Mouse (Mus musculus): ENCODE measurements at regions not wholly inside any gene's neighbourhood (a gene's known extent, or its start where the extent isn't known, plus 50 kb on each side); places are given as distances from the start of the nearest gene placed in this dataset.

GRCm38 (mm10) chr6:81660478-81661395, 262.7 kb upstream of the Gcfc2 start:
- no peaks in the 10 kb centered on the region for H3K27me3 ChIP-seq
- H3K9me3 ChIP-seq, result no peaks in the 10 kb centered on the region
- ATAC-seq (ENCODE audit: low read depth), result peak; percentile 88
- no peak overlapping the region for H3K9ac ChIP-seq
- 33% methylated on average over 17 of the region's 17 CpGs for WGBS
- H3K4me1 ChIP-seq (replicated peaks), result peaks cover 7% of the 10 kb centered on the region; the same call in 1 of the 2 replicates
- no peaks in the 10 kb centered on the region for H3K36me3 ChIP-seq
- H3K4me3 ChIP-seq, result no peak overlapping the region
- peak overlapping the region; percentile 32 for H3K4me2 ChIP-seq
- peak overlapping the region; percentile 69 for H3K27ac ChIP-seq (replicated peaks)

- no peak overlapping the region for H3K4me2 ChIP-seq
- H3K36me3 ChIP-seq, result no peaks in the 10 kb centered on the region
- no peak overlapping the region for H3K9ac ChIP-seq
- no peak overlapping the region for H3K27ac ChIP-seq (replicated peaks)
- H3K9me3 ChIP-seq, result no peaks in the 10 kb centered on the region
- no peak for ATAC-seq (ENCODE audit: low read depth)
- H3K4me3 ChIP-seq, result no peak overlapping the region
- no peaks in the 10 kb centered on the region for H3K27me3 ChIP-seq
- 64% methylated on average over 1 of the region's 1 CpGs for whole genome bisulfite sequencing
- H3K4me1 ChIP-seq (replicated peaks), result 0 out of 2 replicates have a peak, but pooled peaks cover 3% of the 10 kb centered on the region
Measured at GRCm38 (mm10) chr6:81668944-81669343, 254.5 kb upstream of the Gcfc2 start.

DNA sequence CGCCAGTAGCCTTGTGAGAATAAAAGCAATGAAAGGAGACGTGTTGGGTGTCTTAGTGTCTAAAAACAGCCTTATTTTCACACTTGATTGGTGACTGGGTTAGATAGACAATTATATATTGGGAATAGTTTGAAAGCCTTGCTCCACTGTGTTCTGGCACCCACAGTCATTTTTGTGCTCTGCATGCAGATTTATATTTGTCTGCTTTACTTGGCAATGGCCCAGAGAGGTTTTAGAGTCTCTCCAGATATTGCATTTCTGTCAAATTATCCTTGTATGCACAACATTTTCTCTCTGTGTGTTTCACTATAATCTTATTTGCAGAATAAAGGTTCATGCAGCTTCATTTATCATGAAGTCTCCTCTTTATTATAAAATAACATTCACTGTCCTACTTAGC, 250.2 kb upstream of the Gcfc2 start:
- no peaks in the 10 kb centered on the region for H3K36me3 ChIP-seq
- 0 out of 2 replicates have a peak, but pooled peaks cover 3% of the 10 kb centered on the region for H3K4me1 ChIP-seq (replicated peaks)
- ATAC-seq (ENCODE audit: low read depth), result no peak
- H3K4me2 ChIP-seq, result no peak overlapping the region
- H3K27me3 ChIP-seq, result no peaks in the 10 kb centered on the region
- 72% methylated on average over 2 of the region's 2 CpGs for WGBS
- H3K9ac ChIP-seq, result no peak overlapping the region
- H3K27ac ChIP-seq (replicated peaks), result no peak overlapping the region
- no peak overlapping the region for H3K4me3 ChIP-seq
- H3K9me3 ChIP-seq, result no peaks in the 10 kb centered on the region

GRCm38 (mm10) chr6:81697284-81697683, 226.2 kb upstream of the Gcfc2 start:
- H3K27me3 ChIP-seq, result no peaks in the 10 kb centered on the region
- ATAC-seq (ENCODE audit: low read depth), result no peak
- H3K4me2 ChIP-seq, result no peak overlapping the region
- WGBS, result 54% methylated on average over 7 of the region's 7 CpGs
- H3K36me3 ChIP-seq, result no peaks in the 10 kb centered on the region
- H3K9ac ChIP-seq, result no peak overlapping the region
- H3K27ac ChIP-seq (replicated peaks), result no peak overlapping the region
- no peak overlapping the region for H3K4me3 ChIP-seq
- H3K4me1 ChIP-seq (replicated peaks), result no peaks in the 10 kb centered on the region
- no peaks in the 10 kb centered on the region for H3K9me3 ChIP-seq

GRCm38 (mm10) chr6:81698173-81698572, 225.3 kb upstream of the Gcfc2 start:
- Histone ChIP-seq H3K27me3 (no peaks in the 10 kb centered on the region), H3K27ac (replicated peaks) (no peak overlapping the region), H3K9me3 (no peaks in the 10 kb centered on the region), H3K36me3 (no peaks in the 10 kb centered on the region), H3K4me3 (no peak overlapping the region), H3K4me1 (replicated peaks) (no peaks in the 10 kb centered on the region), H3K4me2 (no peak overlapping the region), H3K9ac (no peak overlapping the region)
- no peak for ATAC-seq (ENCODE audit: low read depth)
- WGBS, result 94% methylated on average over 3 of the region's 3 CpGs

DNA sequence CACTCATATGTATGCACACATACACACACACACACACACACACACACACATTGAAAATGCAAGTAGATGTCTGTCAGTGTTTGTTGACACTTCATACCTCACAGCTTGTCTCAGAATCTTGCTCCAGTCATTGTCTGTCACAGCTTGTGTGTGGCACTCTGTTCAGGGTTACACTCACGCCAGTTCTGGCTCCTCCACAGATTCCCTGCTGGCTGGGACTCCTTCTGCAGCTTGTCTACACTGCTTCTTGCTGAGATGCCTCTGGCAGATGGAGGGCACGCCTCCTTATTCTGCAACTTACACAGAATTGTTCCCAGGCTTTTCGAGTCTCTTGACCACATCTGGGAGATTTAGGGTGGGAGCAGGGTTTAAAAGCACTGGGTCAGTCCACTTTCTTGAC, 208.6 kb upstream of the Gcfc2 start:
- H3K27me3 ChIP-seq, result no peaks in the 10 kb centered on the region
- no peak overlapping the region for H3K4me2 ChIP-seq
- 0 out of 2 replicates have a peak, but pooled peaks cover 6% of the 10 kb centered on the region for H3K4me1 ChIP-seq (replicated peaks)
- H3K4me3 ChIP-seq, result no peak overlapping the region
- 50% methylated on average over 3 of the region's 3 CpGs for WGBS
- H3K27ac ChIP-seq (replicated peaks), result no peak overlapping the region
- ATAC-seq (ENCODE audit: low read depth), result no peak
- H3K9ac ChIP-seq, result no peak overlapping the region
- no peaks in the 10 kb centered on the region for H3K36me3 ChIP-seq
- H3K9me3 ChIP-seq, result no peaks in the 10 kb centered on the region

- H3K36me3 ChIP-seq, result no peaks in the 10 kb centered on the region
- no peak overlapping the region for H3K4me3 ChIP-seq
- H3K27me3 ChIP-seq, result no peaks in the 10 kb centered on the region
- H3K9me3 ChIP-seq, result no peaks in the 10 kb centered on the region
- H3K4me1 ChIP-seq (replicated peaks), result 0 out of 2 replicates have a peak, but pooled peaks cover 6% of the 10 kb centered on the region
- no peak overlapping the region for H3K27ac ChIP-seq (replicated peaks)
- H3K4me2 ChIP-seq, result no peak overlapping the region
- 77% methylated on average over 5 of the region's 5 CpGs for WGBS
- no peak for ATAC-seq (ENCODE audit: low read depth)
- no peak overlapping the region for H3K9ac ChIP-seq
Measured at GRCm38 (mm10) chr6:81716371-81716770, 207.1 kb upstream of the Gcfc2 start.

- WGBS, result 24% methylated on average over 4 of the region's 4 CpGs
- H3K27me3 ChIP-seq, result no peaks in the 10 kb centered on the region
- H3K4me2 ChIP-seq, result no peak overlapping the region
- no peak overlapping the region for H3K9ac ChIP-seq
- no peak overlapping the region for H3K27ac ChIP-seq (replicated peaks)
- H3K4me1 ChIP-seq (replicated peaks), result 0 out of 2 replicates have a peak, but pooled peaks cover 9% of the 10 kb centered on the region
- no peak overlapping the region for H3K4me3 ChIP-seq
- no peaks in the 10 kb centered on the region for H3K36me3 ChIP-seq
- H3K9me3 ChIP-seq, result no peaks in the 10 kb centered on the region
- ATAC-seq (ENCODE audit: low read depth), result peak; percentile 78
Measured at GRCm38 (mm10) chr6:81724601-81725545, 198.6 kb upstream of the Gcfc2 start.

DNA sequence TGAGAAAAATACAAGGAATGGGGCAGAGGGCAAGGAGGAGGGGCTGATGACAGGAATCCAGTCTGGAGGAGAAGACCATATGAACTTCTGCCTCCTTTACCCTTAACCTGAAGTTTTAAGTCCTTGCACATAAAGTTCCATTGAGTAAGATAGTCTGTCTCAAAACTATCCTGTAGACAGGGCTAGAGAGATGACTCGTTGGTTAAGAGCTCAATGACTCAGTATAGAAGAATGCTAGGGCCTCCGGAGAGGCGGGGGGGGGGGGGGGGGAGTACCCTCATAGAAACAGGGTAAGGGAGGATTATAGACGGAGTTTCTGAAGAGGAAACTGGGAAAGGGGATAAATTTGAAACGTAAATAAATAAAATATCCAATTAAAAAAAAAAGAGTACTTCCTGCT, 191.8 kb upstream of the Gcfc2 start:
- Histone ChIP-seq H3K4me1 (replicated peaks) (no peaks in the 10 kb centered on the region), H3K9me3 (no peaks in the 10 kb centered on the region), H3K9ac (no peak overlapping the region), H3K27ac (replicated peaks) (no peak overlapping the region), H3K4me3 (no peak overlapping the region), H3K4me2 (no peak overlapping the region), H3K27me3 (no peaks in the 10 kb centered on the region), H3K36me3 (no peaks in the 10 kb centered on the region)
- ATAC-seq (ENCODE audit: low read depth), result no peak
- WGBS, result 69% methylated on average over 5 of the region's 5 CpGs

GRCm38 (mm10) chr6:81733527-81733926, 189.9 kb upstream of the Gcfc2 start:
- H3K4me2 ChIP-seq, result no peak overlapping the region
- H3K4me3 ChIP-seq, result no peak overlapping the region
- no peaks in the 10 kb centered on the region for H3K36me3 ChIP-seq
- no peak for ATAC-seq (ENCODE audit: low read depth)
- no peaks in the 10 kb centered on the region for H3K27me3 ChIP-seq
- no peak overlapping the region for H3K9ac ChIP-seq
- WGBS, result 89% methylated on average over 3 of the region's 3 CpGs
- H3K4me1 ChIP-seq (replicated peaks), result no peaks in the 10 kb centered on the region
- no peaks in the 10 kb centered on the region for H3K9me3 ChIP-seq
- H3K27ac ChIP-seq (replicated peaks), result no peak overlapping the region

GRCm38 (mm10) chr6:81738466-81738865, 185.0 kb upstream of the Gcfc2 start:
- no peaks in the 10 kb centered on the region for H3K9me3 ChIP-seq
- 93% methylated on average over 5 of the region's 5 CpGs for WGBS
- no peaks in the 10 kb centered on the region for H3K27me3 ChIP-seq
- ATAC-seq (ENCODE audit: low read depth), result no peak
- no peak overlapping the region for H3K9ac ChIP-seq
- no peak overlapping the region for H3K4me3 ChIP-seq
- no peak overlapping the region for H3K27ac ChIP-seq (replicated peaks)
- no peaks in the 10 kb centered on the region for H3K4me1 ChIP-seq (replicated peaks)
- no peak overlapping the region for H3K4me2 ChIP-seq
- no peaks in the 10 kb centered on the region for H3K36me3 ChIP-seq

GRCm38 (mm10) chr6:81749681-81750080, 173.8 kb upstream of the Gcfc2 start:
- H3K27me3 ChIP-seq, result no peaks in the 10 kb centered on the region
- WGBS, result 57% methylated on average over 3 of the region's 3 CpGs
- H3K9me3 ChIP-seq, result no peaks in the 10 kb centered on the region
- H3K4me3 ChIP-seq, result no peak overlapping the region
- H3K9ac ChIP-seq, result no peak overlapping the region
- no peak overlapping the region for H3K27ac ChIP-seq (replicated peaks)
- H3K4me1 ChIP-seq (replicated peaks), result no peaks in the 10 kb centered on the region
- ATAC-seq (ENCODE audit: low read depth), result no peak
- H3K36me3 ChIP-seq, result no peaks in the 10 kb centered on the region
- H3K4me2 ChIP-seq, result no peak overlapping the region
